Mouse (Mus musculus) C2C12 (cell line): Measurements from ENCODE around the gene Lpin2. TPM values are rescaled to one million over a fixed set of nuclear protein-coding genes. Genes with fewer than 3 reads are reported as not detected.

ENCODE experiments used
- H3K27me3 ChIP-seq: one replicate; pipeline ENCODE4 v1.6.1; 2011; ENCODE audit not compliant: control insufficient read depth, insufficient read depth, insufficient read length
- H3K36me3 ChIP-seq: one replicate; pipeline ENCODE4 v1.6.1; 2011; ENCODE audit not compliant: control insufficient read depth, insufficient read depth
- H3K4me3 ChIP-seq: one replicate; pipeline ENCODE4 v1.5.1; 2011; ENCODE audit warnings: mild to moderate bottlenecking, control low read depth; ENCODE audit not compliant: poor library complexity, insufficient read depth, severe bottlenecking
- H3K79me2 ChIP-seq: one replicate; pipeline ENCODE4 v1.6.1; 2011; ENCODE audit not compliant: control insufficient read depth, insufficient read depth
- H3K79me3 ChIP-seq: one replicate; pipeline ENCODE4 v1.6.1; 2011; ENCODE audit warnings: low read depth, control low read depth
- H3ac ChIP-seq: one replicate; pipeline ENCODE3; 2011; ENCODE audit warnings: low read depth; ENCODE audit not compliant: control insufficient read depth, insufficient read length
- CEBPB ChIP-seq: IDR thresholded peaks from one replicate; pipeline ENCODE4 v1.6.1; 2011; ENCODE audit warnings: low read depth, mild to moderate bottlenecking, control low read depth, moderate library complexity
- CTCF ChIP-seq: IDR thresholded peaks from one replicate; pipeline ENCODE4 v1.5.1; 2011; ENCODE audit not compliant: control insufficient read depth, insufficient read depth, insufficient read length
- FOSL1 ChIP-seq: IDR thresholded peaks from one replicate; pipeline ENCODE4 v1.8.0; 2011; ENCODE audit warnings: mild to moderate bottlenecking, low read length; ENCODE audit not compliant: poor library complexity, insufficient read depth, severe bottlenecking
- MAX ChIP-seq: IDR thresholded peaks from one replicate; pipeline ENCODE4 v1.6.1; 2011; ENCODE audit warnings: mild to moderate bottlenecking, control low read depth
- MYOD1 ChIP-seq: IDR thresholded peaks from one replicate; pipeline ENCODE4 v1.6.1; 2011; ENCODE audit warnings: low read depth; ENCODE audit not compliant: control insufficient read depth, insufficient read length
- MYOG ChIP-seq: IDR thresholded peaks from one replicate; pipeline ENCODE4 v1.6.1; 2011; ENCODE audit not compliant: control insufficient read depth, insufficient read length; ENCODE audit errors: extremely low read depth
- USF1 ChIP-seq: IDR thresholded peaks from one replicate; pipeline ENCODE4 v1.6.1; 2011; ENCODE audit warnings: low read depth, mild to moderate bottlenecking, control low read depth, moderate library complexity
- polyA plus RNA-seq: library from polyadenylated mRNA; unstranded; fragments of >200 nt; fragmentation: generic; extraction: Trizol; gene quantifications from one replicate; pipeline ENCODE4 v1.2.1, GENCODE M21; 2012; ENCODE audit warnings: missing spikeins

Gene Lpin2
- polyA plus RNA-seq, 1 experiment, result 9.3 TPM

DNA sequence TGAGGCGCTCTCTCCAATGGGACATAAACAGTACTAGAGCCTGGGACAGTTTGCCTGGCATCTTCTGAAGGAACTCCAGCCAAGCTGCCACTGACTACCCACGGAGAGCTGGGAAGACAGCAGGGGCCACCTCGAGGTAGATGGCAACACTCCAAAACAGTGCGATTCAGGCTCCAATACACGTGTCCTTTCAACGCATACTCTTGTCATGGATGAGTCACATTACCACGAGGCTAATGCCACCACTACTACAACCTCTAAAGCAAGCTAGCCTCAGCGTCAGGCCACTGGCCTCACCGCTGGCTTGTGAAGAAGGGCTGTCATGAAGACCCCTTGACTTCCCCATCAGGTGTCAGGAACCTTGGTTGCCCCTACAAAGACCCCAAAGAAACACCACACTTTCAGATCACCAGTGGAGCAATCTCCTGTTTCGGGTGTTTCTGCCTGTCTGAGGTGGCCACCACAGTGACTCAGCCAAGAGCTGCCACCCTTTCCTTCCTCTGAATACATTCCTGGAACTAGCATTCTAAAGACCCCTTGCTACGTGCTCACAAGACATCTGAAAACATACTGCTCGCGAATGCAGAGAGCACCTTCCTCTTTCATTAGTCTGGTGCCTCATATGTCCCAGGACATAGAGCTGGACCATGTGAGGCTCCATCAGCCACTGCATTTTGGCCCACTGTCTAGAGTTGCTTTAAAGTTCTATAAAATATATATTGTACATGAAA is 74.6 kb downstream of the Lpin2 start:
- H3K36me3 ChIP-seq, result no peaks in the 10 kb centered on the region
- H3K4me3 ChIP-seq, result no peak overlapping the region
- H3K27me3 ChIP-seq, result no peaks in the 10 kb centered on the region
- no peak overlapping the region for H3ac ChIP-seq
- H3K79me2 ChIP-seq, result no peaks in the 10 kb centered on the region
- TF ChIP-seq USF1 (peak; percentile 25), CTCF (no peak), MAX (peak; percentile 94)
- H3K79me3 ChIP-seq, result no peaks in the 10 kb centered on the region

DNA sequence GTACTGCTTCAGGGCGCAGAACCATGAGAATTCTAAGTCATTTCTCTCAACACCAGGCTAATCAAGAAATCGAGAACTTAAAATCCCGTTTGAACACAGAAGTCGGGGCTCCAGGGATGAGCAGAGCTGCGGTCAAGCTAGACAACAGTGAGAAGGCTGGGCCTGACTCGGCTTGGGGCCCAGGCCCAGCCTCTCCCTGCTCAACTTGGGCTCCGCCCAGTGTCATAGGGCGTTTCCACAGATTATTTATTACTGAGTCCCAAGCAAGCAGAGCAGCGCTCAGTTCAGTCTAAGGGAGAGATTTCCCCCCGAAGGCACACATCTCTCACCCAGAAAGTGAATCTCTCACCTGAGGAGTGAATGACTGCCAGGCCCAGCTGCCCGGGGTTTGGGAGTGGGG is 77.4 kb downstream of the Lpin2 start:
- TF ChIP-seq CTCF (no peak), FOSL1 (no peak), USF1 (no peak), MYOG (no peak), CEBPB (no peak), MAX (no peak)
- Histone ChIP-seq H3K79me3 (no peaks in the 10 kb centered on the region), H3K36me3 (no peaks in the 10 kb centered on the region), H3ac (no peak overlapping the region), H3K4me3 (no peak overlapping the region), H3K27me3 (no peaks in the 10 kb centered on the region), H3K79me2 (no peaks in the 10 kb centered on the region)

DNA sequence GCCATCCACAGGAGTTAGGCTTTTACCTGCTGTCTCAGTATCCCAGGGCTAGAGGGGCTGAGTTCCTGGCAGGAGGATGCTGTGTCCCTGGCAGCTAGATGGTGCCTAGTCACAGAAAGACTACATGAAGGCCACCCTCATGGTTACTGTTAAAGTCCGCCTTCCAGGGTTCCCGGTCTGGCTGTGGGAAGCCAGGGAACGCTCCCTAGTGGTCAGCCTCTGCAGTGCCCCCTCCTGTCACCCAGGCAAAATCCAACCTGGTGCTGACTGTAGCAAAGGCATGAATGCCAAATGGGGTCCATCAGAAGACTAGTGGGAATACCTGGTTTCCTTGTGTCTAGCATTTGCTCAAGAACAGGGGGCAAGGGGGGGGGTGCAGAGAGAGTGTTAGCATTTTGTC is 78.3 kb downstream of the Lpin2 start:
- H3K4me3 ChIP-seq, result no peak overlapping the region
- no peaks in the 10 kb centered on the region for H3K79me3 ChIP-seq
- no peaks in the 10 kb centered on the region for H3K36me3 ChIP-seq
- H3K27me3 ChIP-seq, result no peaks in the 10 kb centered on the region
- TF ChIP-seq CTCF (no peak), MYOG (no peak), CEBPB (no peak), MAX (no peak), USF1 (no peak), FOSL1 (no peak), MYOD1 (no peak)
- no peaks in the 10 kb centered on the region for H3K79me2 ChIP-seq
- H3ac ChIP-seq, result no peak overlapping the region

DNA sequence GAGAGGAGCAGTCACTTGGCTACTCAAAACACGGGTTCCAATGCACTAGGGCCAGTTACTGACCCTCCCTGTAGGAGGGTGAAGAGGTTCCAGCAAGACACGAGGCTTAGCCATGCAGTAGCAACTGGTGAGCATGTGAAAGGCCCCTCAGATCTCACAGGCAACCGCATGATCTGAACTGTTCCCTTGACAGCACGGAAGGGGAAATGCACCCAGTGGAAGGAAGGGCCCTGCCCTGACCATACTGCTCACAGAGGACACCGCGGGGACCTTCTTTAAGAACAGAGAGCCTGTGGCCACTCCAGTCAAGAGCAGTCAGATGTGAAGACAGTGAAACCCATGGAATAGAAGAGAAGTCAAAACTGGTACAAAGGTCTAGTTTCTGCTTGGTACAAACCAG is 80.8 kb downstream of the Lpin2 start:
- Histone ChIP-seq H3K36me3 (no peaks in the 10 kb centered on the region), H3ac (no peak overlapping the region), H3K4me3 (no peak overlapping the region), H3K79me3 (no peaks in the 10 kb centered on the region), H3K79me2 (no peaks in the 10 kb centered on the region), H3K27me3 (no peaks in the 10 kb centered on the region)
- no peak for TF ChIP-seq USF1
- no peak for TF ChIP-seq CEBPB
- TF ChIP-seq FOSL1, result no peak
- TF ChIP-seq MAX, result no peak
- TF ChIP-seq MYOD1, result no peak
- no peak for TF ChIP-seq CTCF
- TF ChIP-seq MYOG, result no peak

DNA sequence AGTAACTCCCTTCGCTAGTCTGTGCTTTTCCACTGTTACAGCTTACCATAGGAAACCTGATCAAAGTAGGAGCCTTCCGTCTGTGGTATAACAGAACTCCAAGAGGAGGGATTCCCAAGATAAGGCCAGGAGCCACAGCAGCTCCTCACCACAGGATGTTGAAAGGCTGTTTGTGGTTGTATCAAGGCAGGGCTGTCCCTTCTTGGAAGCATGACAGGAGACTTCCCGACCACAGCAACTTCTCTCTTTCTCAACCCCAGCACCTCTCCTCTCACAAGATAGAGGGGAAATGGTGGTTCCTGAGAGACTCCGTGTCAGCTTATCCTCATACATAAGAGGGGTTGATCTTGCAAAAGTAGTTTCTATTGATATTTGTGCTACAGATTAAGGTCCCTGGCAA is 82.4 kb downstream of the Lpin2 start:
- Histone ChIP-seq H3K36me3 (no peaks in the 10 kb centered on the region), H3K27me3 (no peaks in the 10 kb centered on the region), H3K79me3 (no peaks in the 10 kb centered on the region), H3ac (no peak overlapping the region), H3K79me2 (no peaks in the 10 kb centered on the region), H3K4me3 (no peak overlapping the region)
- TF ChIP-seq CEBPB (peak; percentile 61), USF1 (no peak), MAX (peak; percentile 33), FOSL1 (no peak), MYOD1 (no peak), CTCF (no peak)

DNA sequence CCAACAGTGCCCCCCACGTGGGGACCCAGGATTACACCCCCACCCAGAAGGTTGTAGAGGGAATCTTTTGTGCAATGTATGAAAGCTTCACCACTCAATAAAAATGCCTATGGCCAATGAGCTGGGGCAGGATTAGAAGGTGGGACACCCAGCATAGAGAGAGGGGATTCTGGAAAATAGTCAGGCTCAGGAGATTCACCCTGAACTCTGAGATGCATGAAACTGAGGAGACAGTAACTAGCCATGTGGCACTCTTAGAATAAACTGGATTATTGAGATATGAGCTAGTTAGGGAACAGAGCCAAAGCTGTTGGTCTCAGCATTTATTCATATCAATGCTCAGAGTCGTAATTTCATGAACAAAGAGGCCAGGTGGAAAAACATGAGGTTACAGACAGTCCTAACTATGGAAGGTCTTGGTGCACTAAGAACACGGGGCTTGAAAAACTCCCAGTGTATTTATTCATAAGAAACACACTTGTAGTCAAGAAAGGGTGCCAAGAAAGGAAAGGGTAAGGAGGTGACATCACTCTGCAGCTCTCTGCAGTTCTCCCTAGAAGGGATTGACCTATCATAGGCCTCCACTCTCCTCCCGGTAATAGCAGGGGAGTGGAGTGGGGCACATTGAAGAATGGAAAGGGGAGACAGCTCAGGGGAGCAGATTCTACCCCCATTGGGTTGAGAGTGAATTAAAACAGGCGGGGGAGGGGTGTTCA is 83.1 kb downstream of the Lpin2 start:
- Histone ChIP-seq H3K27me3 (no peaks in the 10 kb centered on the region), H3K79me2 (no peaks in the 10 kb centered on the region), H3K4me3 (no peak overlapping the region), H3K79me3 (no peaks in the 10 kb centered on the region), H3K36me3 (no peaks in the 10 kb centered on the region), H3ac (no peak overlapping the region)
- TF ChIP-seq USF1 (no peak), MYOD1 (no peak), MAX (no peak), FOSL1 (no peak), MYOG (no peak), CTCF (no peak), CEBPB (no peak)
